Mouse (Mus musculus) retina, postnatal 1 day (tissue): ENCODE results near the gene Gm27021.
A peak's percentile ranks its signal among the peaks of the same experiment; 100 is the strongest.

Source experiments
- DNase-seq: peaks from one replicate; pipeline ENCODE4 v3.0.0-alpha.2; 2012

Gm27021 gene

GRCm38 (mm10) chr8:120667561-120668373 lies at the start of gene Gm27021, which contains the start of gene Cox4i1:
TSS of gene Gm27021 (minus strand) at chr8:120668079.
TSS of gene Cox4i1 (plus strand) at chr8:120668222.
- DNase-seq = peak; percentile 96

GRCm38 (mm10) chr8:120715996-120716680 lies 48.3 kb upstream of the Gm27021 start:
- DNase-seq = no peak

- DNase-seq = no peak
These were observed 47.3 kb upstream of the Gm27021 start for GRCm38 (mm10) chr8:120715200-120715599.

GRCm38 (mm10) chr8:120709176-120709575 lies 41.3 kb upstream of the Gm27021 start:
- DNase-seq = no peak

DNA sequence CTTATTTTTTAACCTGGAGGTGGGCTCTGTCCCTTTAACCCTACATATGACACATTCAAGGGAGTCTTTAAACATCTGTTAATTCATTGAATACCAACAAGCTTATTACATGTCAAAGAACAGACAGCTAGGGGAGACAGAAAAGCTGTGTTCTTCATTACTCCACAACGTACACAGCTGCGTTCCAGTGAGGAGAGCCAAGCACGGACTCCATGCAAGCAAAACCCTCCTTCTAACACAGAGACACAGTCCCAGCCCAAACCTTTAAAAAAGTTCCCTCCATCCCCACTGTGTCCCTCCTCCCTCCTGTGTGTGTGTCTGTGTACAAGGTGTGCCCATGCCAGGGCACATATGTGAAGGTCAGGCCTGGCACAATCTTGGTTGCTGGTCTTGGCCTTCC lies 38.3 kb upstream of the Gm27021 start:
- DNase-seq = no peak

DNA sequence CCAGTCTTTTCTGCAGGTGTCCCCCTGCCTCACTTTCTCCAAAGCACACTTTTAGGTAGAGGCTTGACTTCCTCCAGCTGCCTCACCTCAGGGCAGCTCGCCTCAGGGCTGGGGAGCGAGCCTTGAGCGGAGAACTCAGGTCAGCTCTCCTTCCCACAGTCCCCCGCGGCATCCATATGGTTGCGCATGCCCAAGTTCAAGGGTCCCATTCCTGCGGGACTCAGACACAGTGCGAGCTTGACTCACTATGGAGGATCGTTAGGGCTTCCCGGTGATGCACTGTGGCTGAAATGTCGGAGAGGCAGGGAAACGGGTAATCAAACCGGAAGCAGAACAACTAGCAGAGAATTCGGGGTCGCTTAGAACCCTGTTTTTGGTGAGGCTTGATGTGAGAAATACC lies 37.3 kb upstream of the Gm27021 start:
- no peak for DNase-seq

GRCm38 (mm10) chr8:120704203-120704602 lies 36.3 kb upstream of the Gm27021 start:
- no peak for DNase-seq

- DNase-seq = no peak
These were observed 34.0 kb upstream of the Gm27021 start for GRCm38 (mm10) chr8:120701758-120702465.

DNA sequence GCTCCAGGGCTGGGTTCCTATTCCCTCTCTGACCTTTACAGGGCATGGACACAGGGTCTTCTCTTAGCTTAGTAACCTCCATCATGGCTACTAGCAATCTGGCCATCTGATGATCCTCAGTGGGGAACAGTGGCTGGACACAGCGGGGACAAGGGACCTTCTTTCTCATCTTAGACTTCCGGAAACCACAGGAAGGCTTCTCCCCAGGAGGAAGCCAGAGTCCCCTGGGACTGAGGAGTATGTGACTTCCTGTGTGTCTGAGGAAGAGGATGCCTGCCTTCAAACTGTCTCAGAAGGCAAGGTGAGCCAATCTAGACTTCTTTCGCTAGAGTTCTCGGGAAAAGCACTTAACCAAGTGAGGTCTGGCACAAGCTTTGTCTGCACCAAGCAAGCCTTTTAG lies 32.2 kb upstream of the Gm27021 start:
- DNase-seq = no peak

DNA sequence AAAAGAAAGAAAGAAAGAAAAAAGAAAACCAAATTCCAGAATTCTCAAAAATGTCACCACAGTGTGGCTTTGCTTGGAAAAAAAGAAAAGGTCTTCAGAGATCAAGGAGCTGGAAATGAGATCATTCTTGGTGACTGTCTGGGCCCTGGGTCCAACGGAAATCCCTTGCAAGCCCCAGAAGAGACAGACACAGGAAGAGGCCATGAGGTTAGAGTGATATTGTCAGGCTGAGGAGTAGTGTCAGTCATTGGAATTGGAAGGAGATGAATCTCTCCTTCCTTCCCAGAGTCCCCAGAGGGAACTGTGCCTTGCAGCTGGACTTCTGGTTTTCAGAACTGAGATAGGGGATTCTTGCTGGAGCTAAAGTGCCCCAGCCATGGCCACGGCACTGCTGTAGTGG lies 31.7 kb upstream of the Gm27021 start:
- DNase-seq = no peak

- no peak for DNase-seq
These were observed 31.2 kb upstream of the Gm27021 start for GRCm38 (mm10) chr8:120699079-120699478.

- no peak for DNase-seq
These were observed 30.5 kb upstream of the Gm27021 start for GRCm38 (mm10) chr8:120698426-120698825.

DNA sequence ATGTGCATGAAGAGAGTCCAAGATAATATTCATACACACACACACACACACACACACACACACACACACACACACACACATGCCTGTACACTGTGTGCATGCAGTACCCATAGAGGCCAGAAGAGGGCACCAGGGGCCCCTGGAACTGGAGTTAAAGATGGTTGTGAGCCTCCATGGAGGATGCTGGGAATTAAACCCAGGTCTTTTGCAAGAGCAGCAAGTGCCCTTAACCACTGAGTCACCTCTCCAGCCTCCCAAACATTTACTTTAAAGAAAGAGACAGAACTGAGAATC lies 30.0 kb upstream of the Gm27021 start:
- DNase-seq = peak; percentile 30

- DNase-seq = peak; percentile 48
These were observed 29.5 kb upstream of the Gm27021 start for GRCm38 (mm10) chr8:120697154-120697978.

- peak; percentile 55 for DNase-seq
These were observed 28.7 kb upstream of the Gm27021 start for GRCm38 (mm10) chr8:120696401-120697153.

- no peak for DNase-seq
These were observed 26.1 kb upstream of the Gm27021 start for GRCm38 (mm10) chr8:120693861-120694493.

GRCm38 (mm10) chr8:120692934-120693333 lies 25.1 kb upstream of the Gm27021 start:
- no peak for DNase-seq

- no peak for DNase-seq
These were observed 20.6 kb upstream of the Gm27021 start for GRCm38 (mm10) chr8:120688511-120688910.

- DNase-seq = no peak
These were observed 19.9 kb upstream of the Gm27021 start for GRCm38 (mm10) chr8:120687786-120688185.

DNA sequence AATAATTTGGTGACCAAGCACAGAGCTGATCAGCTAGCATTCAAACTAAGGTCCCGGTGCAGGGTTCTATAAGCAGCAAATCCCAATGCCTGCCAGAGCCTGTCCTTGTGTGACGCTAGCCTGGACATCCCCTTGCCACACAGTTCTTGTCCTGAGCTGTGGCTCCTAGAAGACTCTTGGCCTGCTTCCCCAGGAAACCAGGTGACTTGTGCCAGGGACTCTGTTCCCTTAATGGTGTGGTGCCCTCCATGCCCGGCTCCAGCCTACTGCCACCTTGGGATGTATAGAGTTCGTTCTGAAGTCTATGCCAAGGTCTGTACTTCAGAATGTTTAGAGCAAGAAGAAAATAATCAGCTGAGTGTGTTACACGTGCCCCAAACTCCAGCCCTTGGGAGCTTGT lies 18.7 kb upstream of the Gm27021 start:
- DNase-seq = no peak

- no peak for DNase-seq
These were observed 18.2 kb upstream of the Gm27021 start for GRCm38 (mm10) chr8:120686051-120686450.

GRCm38 (mm10) chr8:120685591-120685990 lies 17.7 kb upstream of the Gm27021 start:
- DNase-seq = no peak
